Mouse (Mus musculus) spleen, postnatal 4 days (tissue): ENCODE results near the gene Camk2b.
A peak's percentile ranks its signal among the peaks of the same experiment; 100 is the strongest.
"Not testable (repeated sequence)": the region's sequence is repeated elsewhere in the genome, so short reads cannot be mapped to it uniquely, and the experiment has no call there.

Experiments
- DNase-seq, 2 experiments: peaks; one replicate each; pipeline ENCODE4 v3.0.0; 2022; ENCODE audit warnings: low spot score in 2 of 2

Camk2b gene

GRCm38 (mm10) chr11:6015011-6015431 is 51.1 kb downstream of the Camk2b start:
- DNase-seq = no peak

DNA sequence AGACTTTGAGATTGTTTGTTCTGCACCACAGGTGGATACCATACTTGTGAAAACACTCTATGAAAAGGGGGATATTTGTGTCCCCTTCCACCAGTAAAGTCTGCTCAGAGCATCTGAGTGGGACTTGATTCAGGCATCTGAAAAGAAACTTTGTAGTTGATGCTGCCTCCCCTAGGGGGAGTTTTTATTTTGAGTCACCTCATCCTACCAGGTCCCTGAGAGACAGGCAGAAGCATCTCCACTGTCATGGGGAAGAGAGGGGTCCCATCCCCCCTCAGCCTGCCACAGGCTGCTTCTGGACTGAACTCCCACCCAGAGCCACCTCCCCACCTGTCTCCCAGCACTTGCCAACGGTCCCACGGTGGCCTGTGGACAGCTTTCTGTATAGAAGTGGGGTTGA is 52.8 kb downstream of the Camk2b start:
- DNase-seq = no peak

- DNase-seq = no peak
Observed at GRCm38 (mm10) chr11:6011879-6012278, 54.3 kb downstream of the Camk2b start.

GRCm38 (mm10) chr11:6010751-6011482 is 55.2 kb downstream of the Camk2b start:
- not testable (repeated sequence) for DNase-seq

- DNase-seq = not testable (repeated sequence)
Observed at GRCm38 (mm10) chr11:6007779-6008128, 58.4 kb downstream of the Camk2b start.

GRCm38 (mm10) chr11:6007010-6007778 is 59.0 kb downstream of the Camk2b start:
- DNase-seq = not testable (repeated sequence)

DNA sequence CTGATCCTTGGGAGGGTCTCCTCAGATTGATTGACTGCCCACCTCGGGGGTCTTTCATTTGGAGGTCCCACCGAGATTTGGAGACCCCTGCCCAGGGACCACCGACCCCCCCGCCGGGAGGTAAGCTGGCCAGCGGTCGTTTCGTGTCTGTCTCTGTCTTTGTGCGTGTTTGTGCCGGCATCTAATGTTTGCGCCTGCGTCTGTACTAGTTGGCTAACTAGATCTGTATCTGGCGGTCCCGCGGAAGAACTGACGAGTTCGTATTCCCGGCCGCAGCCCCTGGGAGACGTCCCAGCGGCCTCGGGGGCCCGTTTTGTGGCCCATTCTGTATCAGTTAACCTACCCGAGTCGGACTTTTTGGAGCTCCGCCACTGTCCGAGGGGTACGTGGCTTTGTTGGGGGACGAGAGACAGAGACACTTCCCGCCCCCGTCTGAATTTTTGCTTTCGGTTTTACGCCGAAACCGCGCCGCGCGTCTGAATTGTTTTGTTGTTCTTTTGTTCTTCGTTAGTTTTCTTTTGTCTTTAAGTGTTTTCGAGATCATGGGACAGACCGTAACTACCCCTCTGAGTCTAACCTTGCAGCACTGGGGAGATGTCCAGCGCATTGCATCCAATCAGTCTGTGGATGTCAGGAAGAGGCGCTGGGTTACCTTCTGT is 59.7 kb downstream of the Camk2b start:
- not testable (repeated sequence) for DNase-seq

DNA sequence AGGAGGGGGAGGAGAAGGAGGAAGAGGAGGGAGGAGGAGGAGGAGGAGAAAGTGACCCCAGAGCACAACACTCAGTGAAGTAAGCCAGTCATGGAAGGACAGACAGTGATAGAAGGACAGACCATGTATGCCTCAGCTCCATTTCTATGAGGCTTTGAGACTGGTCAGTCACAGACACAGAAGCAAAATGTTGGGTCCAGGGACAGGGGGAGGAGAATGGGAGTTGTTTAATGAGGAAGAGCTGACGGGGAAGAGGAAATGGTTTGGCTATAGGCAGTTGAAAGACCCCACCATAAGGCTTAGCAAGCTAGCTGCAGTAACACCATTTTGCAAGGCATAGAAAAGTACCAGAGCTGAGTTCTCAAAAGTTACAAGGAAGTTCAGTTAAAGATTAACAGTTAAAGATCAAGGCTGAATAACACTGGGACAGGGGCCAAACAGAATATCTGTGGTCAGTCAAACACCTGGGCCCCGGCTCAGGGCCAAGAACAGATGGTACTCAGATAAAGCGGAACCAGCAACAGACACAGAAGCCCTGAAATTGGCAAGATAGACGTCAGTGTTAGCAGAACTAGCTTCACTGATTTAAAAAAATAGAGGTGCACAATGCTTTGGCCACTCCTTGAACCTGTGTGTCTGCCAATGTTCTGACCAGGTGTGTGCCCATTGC is 60.7 kb downstream of the Camk2b start:
- DNase-seq = not testable (repeated sequence)

- DNase-seq = no peak
Observed at GRCm38 (mm10) chr11:6003046-6003639, 63.0 kb downstream of the Camk2b start.

DNA sequence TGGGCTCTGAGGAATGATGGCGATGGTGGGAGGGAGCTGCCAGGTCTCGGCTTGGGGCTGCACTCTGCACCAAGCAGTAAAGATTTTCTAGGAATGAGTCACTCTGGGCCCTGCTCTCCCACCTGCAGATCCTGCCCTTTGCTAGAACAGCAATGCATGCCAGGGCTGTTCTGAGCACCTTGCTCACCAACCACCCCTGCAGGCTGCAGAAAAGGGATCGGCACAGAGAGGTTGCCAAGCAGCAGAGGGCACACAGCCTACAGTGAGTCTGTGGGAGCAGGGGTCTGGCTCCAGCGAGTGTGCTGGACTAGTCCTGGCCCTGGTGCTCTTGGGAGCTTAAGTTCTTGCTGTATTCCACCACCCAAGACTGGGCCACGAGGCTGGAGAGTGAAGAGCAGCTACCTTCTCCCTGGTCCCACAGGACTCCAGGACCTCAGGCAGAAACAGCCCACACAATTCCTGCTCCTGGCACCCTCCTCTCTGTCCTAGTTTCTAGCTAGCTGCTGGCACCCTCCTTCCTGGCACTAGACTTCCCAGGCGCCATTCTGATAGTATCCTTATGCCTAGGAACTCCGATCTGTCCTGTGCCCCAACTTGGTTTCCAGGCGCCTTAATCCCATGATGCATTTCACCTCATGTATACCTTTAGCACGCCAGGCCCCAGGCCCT is 64.0 kb downstream of the Camk2b start:
- DNase-seq = no peak

GRCm38 (mm10) chr11:6000961-6001682 is 65.0 kb downstream of the Camk2b start:
- DNase-seq = no peak

DNA sequence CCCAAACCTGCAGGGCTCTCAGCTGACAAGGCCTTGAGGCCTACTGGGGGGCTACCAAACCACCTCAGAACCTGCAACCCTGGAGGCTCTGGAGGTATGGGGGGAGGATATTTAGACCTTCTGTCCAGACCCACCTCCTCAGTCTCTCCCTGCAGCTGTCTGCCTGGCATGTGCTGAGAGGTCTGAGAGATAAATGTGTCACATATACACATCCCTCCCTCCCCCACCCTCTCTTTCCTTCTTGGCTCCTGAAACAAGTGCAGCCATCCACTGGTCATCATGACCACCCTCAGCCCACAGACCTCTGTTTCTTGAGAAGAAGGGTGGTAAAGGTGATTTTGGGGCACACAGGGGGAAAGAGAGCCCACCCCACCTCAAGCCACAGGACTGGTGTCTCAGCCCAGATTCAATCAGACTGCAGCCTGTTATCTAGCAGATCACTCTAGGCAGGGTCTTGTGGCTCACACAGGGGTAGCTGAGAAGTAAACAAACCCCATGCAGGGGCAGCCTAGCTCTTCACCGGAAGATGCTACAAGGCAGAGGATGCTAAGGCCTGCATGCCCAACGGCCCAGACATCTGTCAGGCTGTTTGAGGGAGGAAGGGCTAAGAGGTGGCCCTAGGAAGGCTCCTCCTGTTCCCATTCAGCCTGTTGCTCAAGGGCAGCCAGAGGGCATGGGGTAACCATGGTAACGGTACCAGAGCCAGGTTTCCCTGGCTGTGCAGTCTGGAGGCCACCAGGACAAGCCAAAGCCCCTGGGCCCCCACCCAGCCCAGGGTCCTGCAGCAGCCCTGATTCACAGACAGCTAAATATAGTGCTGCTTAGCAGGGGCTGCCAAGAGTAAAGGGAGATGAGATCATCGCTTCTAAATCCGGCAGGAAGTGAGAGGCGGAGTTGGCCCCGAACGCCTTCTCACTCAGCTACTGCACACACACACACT is 66.1 kb downstream of the Camk2b start:
- peak in 1 of 2 experiments; percentile 41 for DNase-seq

- DNase-seq = no peak
Observed at GRCm38 (mm10) chr11:5998472-5998871, 67.7 kb downstream of the Camk2b start.

- DNase-seq = peak; percentile 74 to 91
Observed at GRCm38 (mm10) chr11:5995989-5996388, 70.2 kb downstream of the Camk2b start.

DNA sequence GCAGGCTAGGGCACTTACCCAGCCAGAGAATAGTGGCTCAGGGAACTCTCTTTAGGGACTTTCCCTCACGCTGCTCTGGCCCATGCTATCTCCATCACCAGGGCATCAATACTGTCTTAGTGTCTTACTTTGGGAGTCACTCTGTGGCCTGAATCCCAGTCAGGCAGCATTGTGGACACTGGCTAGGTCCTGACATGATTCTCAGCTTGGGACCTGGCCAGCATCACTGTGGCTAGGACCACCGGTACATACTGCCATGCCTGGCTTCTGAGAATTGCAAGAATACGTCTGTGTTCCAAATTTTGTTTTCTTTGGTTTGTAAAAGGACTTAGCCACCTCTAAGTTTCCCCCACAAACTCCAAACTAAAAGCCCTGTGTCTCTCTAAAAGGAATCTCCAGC is 71.3 kb downstream of the Camk2b start:
- DNase-seq = no peak

- DNase-seq = no peak
Observed at GRCm38 (mm10) chr11:5994212-5994611, 72.0 kb downstream of the Camk2b start.

DNA sequence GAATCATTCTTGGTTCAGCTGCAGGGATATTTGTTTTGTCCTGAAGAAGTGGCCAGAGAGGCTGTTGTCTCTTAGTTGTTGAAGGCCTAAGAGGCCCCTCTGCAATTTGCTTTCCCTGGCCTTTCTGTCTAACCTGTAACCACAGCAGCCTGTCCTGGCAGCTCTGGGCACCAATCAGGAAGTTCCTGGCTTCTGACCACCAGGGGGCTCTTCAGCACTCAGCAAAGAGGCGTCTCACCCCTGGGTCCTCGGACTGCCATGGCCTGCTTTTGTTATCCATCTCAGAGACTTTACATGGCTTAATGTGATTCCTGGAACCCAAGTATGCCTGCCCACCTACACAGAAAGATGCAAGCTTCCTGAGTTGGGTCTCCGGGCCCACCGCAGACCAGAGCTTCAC is 75.3 kb downstream of the Camk2b start:
- DNase-seq = peak; percentile 37 to 76

- DNase-seq = no peak
Observed at GRCm38 (mm10) chr11:5989954-5990593, 76.1 kb downstream of the Camk2b start.

DNA sequence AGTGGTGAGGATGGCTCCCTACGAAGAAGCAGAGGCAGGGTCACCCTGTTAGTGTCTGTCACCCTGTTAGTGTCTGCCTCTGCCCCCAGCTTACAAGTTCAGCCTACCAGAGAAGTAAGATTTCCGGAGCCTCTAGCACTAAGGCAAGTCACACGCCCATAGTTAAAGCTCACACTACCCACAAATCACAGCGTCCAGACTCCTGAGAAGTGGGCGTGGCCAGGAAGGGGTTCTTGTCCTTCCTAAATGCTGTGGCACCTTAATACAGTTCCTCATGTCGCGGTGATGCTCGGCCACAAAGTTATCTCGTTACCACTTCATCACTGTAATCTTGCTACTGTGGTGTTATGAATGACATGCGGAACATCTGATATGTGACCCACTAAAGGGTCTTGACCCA is 78.0 kb downstream of the Camk2b start:
- DNase-seq = no peak
